Mouse (Mus musculus): ENCODE measurements at regions not wholly inside any gene's neighbourhood (a gene's known extent, or its start where the extent isn't known, plus 50 kb on each side); places are given as distances from the start of the nearest gene placed in this dataset.

- TF ChIP-seq NANOG (IDR thresholded peaks at IDR 0.05; ENCODE audit: borderline replicate concordance, low read length): no peak
- no peak for TF ChIP-seq CTCF (conservative IDR thresholded peaks at IDR 0.05; ENCODE audit: low read length)
- peak overlapping the region; percentile 43 for H3K4me3 ChIP-seq (replicated peaks; ENCODE audit: low read length)
- H3K9me3 ChIP-seq (ENCODE audit: low read length): no peaks in the 10 kb centered on the region
- H3K27me3 ChIP-seq (ENCODE audit: insufficient read depth, low read length): peaks cover 14% of the 10 kb centered on the region
- H3K36me3 ChIP-seq (ENCODE audit: insufficient read depth, low read length): no peaks in the 10 kb centered on the region
- peaks cover 13% of the 10 kb centered on the region for H3K4me1 ChIP-seq (replicated peaks; ENCODE audit: low read depth, low read length)
Measured at GRCm38 (mm10) chr8:116384418-116385089, 120.2 kb upstream of the Dynlrb2 start.

- no peaks in the 10 kb centered on the region for H3K36me3 ChIP-seq (ENCODE audit: insufficient read depth, low read length)
- H3K27me3 ChIP-seq (ENCODE audit: insufficient read depth, low read length): peaks cover 14% of the 10 kb centered on the region
- no peaks in the 10 kb centered on the region for H3K9me3 ChIP-seq (ENCODE audit: low read length)
- peaks cover 13% of the 10 kb centered on the region for H3K4me1 ChIP-seq (replicated peaks; ENCODE audit: low read depth, low read length)
- TF ChIP-seq NANOG (IDR thresholded peaks at IDR 0.05; ENCODE audit: borderline replicate concordance, low read length) (no peak), CTCF (conservative IDR thresholded peaks at IDR 0.05; ENCODE audit: low read length) (no peak), POU5F1 (IDR thresholded peaks at IDR 0.05; ENCODE audit: borderline replicate concordance, low read length) (no peak)
- peak overlapping the region; percentile 43 for H3K4me3 ChIP-seq (replicated peaks; ENCODE audit: low read length)
Measured at GRCm38 (mm10) chr8:116383495-116384417, 121.0 kb upstream of the Dynlrb2 start.

- TF ChIP-seq CTCF (conservative IDR thresholded peaks at IDR 0.05; ENCODE audit: low read length): no peak
- TF ChIP-seq NANOG (IDR thresholded peaks at IDR 0.05; ENCODE audit: borderline replicate concordance, low read length): no peak
- TF ChIP-seq POU5F1 (IDR thresholded peaks at IDR 0.05; ENCODE audit: borderline replicate concordance, low read length): no peak
- no peaks in the 10 kb centered on the region for H3K36me3 ChIP-seq (ENCODE audit: insufficient read depth, low read length)
- H3K4me1 ChIP-seq (replicated peaks; ENCODE audit: low read depth, low read length): peaks cover 13% of the 10 kb centered on the region
- no peaks in the 10 kb centered on the region for H3K9me3 ChIP-seq (ENCODE audit: low read length)
- H3K27me3 ChIP-seq (ENCODE audit: insufficient read depth, low read length): peaks cover 14% of the 10 kb centered on the region
- H3K4me3 ChIP-seq (replicated peaks; ENCODE audit: low read length): no peak overlapping the region
Measured at GRCm38 (mm10) chr8:116383036-116383435, 121.7 kb upstream of the Dynlrb2 start.

DNA sequence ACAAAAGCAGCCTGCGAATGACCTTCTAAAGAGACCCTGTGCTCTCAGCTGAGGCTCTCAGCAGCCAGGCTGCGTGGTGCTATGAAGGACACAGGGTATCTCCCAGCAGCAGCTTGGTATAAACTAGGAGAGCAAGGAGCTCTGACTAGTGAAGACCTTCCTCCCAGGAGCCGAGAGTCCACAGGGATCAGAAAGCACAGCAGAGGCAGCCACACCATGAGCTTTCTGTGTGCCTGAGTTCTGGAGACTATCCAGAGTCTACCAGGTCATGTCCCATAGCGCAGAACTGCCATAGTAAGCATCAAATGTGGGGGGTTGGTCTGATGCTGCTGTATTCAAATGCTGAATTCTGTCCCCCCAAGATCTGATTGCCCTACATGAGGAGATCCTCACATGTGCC, 124.2 kb upstream of the Dynlrb2 start:
- TF ChIP-seq POU5F1 (IDR thresholded peaks at IDR 0.05; ENCODE audit: borderline replicate concordance, low read length) (no peak), CTCF (conservative IDR thresholded peaks at IDR 0.05; ENCODE audit: low read length) (no peak), NANOG (IDR thresholded peaks at IDR 0.05; ENCODE audit: borderline replicate concordance, low read length) (no peak)
- Histone ChIP-seq H3K27me3 (ENCODE audit: insufficient read depth, low read length) (peaks cover 2% of the 10 kb centered on the region; the same call in 1 of the 2 replicates), H3K4me3 (replicated peaks; ENCODE audit: low read length) (no peak overlapping the region), H3K9me3 (ENCODE audit: low read length) (no peaks in the 10 kb centered on the region), H3K4me1 (replicated peaks; ENCODE audit: low read depth, low read length) (peaks cover 13% of the 10 kb centered on the region), H3K36me3 (ENCODE audit: insufficient read depth, low read length) (no peaks in the 10 kb centered on the region)

DNA sequence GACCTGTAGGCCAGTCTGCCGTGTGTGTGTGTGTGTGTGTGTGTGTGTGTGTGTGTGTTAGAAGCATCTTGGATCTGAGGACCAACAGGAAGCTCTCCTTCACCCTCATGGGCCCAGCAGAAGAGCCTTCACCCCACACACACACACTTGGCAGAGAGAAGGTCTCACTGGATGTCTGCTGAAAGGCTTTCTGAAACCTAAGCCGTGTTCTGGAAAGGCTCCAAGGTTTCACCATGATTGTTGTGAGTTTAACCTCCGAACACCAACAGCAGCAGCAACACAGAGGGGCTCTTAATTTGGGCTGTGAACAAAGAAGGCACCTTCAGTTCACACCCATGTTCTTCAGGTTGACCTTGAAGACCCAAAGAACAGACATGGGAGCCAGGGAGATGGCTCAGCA, 124.9 kb upstream of the Dynlrb2 start:
- Histone ChIP-seq H3K4me1 (replicated peaks; ENCODE audit: low read depth, low read length) (peaks cover 13% of the 10 kb centered on the region), H3K36me3 (ENCODE audit: insufficient read depth, low read length) (no peaks in the 10 kb centered on the region), H3K27me3 (ENCODE audit: insufficient read depth, low read length) (no peaks in the 10 kb centered on the region), H3K4me3 (replicated peaks; ENCODE audit: low read length) (no peak overlapping the region), H3K9me3 (ENCODE audit: low read length) (no peaks in the 10 kb centered on the region)
- TF ChIP-seq CTCF (conservative IDR thresholded peaks at IDR 0.05; ENCODE audit: low read length) (no peak), NANOG (IDR thresholded peaks at IDR 0.05; ENCODE audit: borderline replicate concordance, low read length) (no peak), POU5F1 (IDR thresholded peaks at IDR 0.05; ENCODE audit: borderline replicate concordance, low read length) (no peak)

- Histone ChIP-seq H3K36me3 (ENCODE audit: insufficient read depth, low read length) (no peaks in the 10 kb centered on the region), H3K9me3 (ENCODE audit: low read length) (no peaks in the 10 kb centered on the region), H3K27me3 (ENCODE audit: insufficient read depth, low read length) (no peaks in the 10 kb centered on the region), H3K4me1 (replicated peaks; ENCODE audit: low read depth, low read length) (peaks cover 17% of the 10 kb centered on the region), H3K4me3 (replicated peaks; ENCODE audit: low read length) (no peak overlapping the region)
- TF ChIP-seq CTCF (conservative IDR thresholded peaks at IDR 0.05; ENCODE audit: low read length): no peak
- no peak for TF ChIP-seq NANOG (IDR thresholded peaks at IDR 0.05; ENCODE audit: borderline replicate concordance, low read length)
- no peak for TF ChIP-seq POU5F1 (IDR thresholded peaks at IDR 0.05; ENCODE audit: borderline replicate concordance, low read length)
Measured at GRCm38 (mm10) chr8:116375758-116376157, 129.0 kb upstream of the Dynlrb2 start.

- H3K27me3 ChIP-seq (ENCODE audit: insufficient read depth, low read length): no peaks in the 10 kb centered on the region
- no peaks in the 10 kb centered on the region for H3K36me3 ChIP-seq (ENCODE audit: insufficient read depth, low read length)
- peaks cover 27% of the 10 kb centered on the region for H3K4me1 ChIP-seq (replicated peaks; ENCODE audit: low read depth, low read length)
- H3K4me3 ChIP-seq (replicated peaks; ENCODE audit: low read length): no peak overlapping the region
- TF ChIP-seq CTCF (conservative IDR thresholded peaks at IDR 0.05; ENCODE audit: low read length) (peak; percentile 47), POU5F1 (IDR thresholded peaks at IDR 0.05; ENCODE audit: borderline replicate concordance, low read length) (no peak), NANOG (IDR thresholded peaks at IDR 0.05; ENCODE audit: borderline replicate concordance, low read length) (no peak)
- no peaks in the 10 kb centered on the region for H3K9me3 ChIP-seq (ENCODE audit: low read length)
Measured at GRCm38 (mm10) chr8:116373063-116373462, 131.7 kb upstream of the Dynlrb2 start.

DNA sequence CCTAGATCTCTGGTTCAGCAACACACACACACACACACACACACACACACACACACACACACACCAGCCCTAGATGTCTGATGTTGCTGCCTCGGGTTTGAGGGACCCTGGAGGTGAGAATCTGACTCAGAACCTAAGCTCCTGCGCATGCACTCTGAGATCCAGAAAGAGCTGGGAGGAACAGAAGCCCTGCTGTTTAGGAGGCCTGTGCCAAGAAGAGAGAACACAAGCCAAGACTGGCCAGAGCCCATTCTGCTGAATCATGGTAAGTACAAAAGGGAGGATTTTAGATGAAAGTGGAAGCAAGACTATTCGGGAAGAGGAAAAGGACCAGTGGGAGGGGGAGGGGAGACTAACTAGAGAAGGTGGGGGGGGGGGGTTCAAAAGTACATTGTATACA, 132.2 kb upstream of the Dynlrb2 start:
- no peaks in the 10 kb centered on the region for H3K9me3 ChIP-seq (ENCODE audit: low read length)
- no peaks in the 10 kb centered on the region for H3K36me3 ChIP-seq (ENCODE audit: insufficient read depth, low read length)
- H3K4me3 ChIP-seq (replicated peaks; ENCODE audit: low read length): no peak overlapping the region
- peaks cover 27% of the 10 kb centered on the region for H3K4me1 ChIP-seq (replicated peaks; ENCODE audit: low read depth, low read length)
- no peak for TF ChIP-seq POU5F1 (IDR thresholded peaks at IDR 0.05; ENCODE audit: borderline replicate concordance, low read length)
- TF ChIP-seq NANOG (IDR thresholded peaks at IDR 0.05; ENCODE audit: borderline replicate concordance, low read length): no peak
- TF ChIP-seq CTCF (conservative IDR thresholded peaks at IDR 0.05; ENCODE audit: low read length): no peak
- 0 out of 2 replicates have a peak, but pooled peaks cover under 1% of the 10 kb centered on the region for H3K27me3 ChIP-seq (ENCODE audit: insufficient read depth, low read length)

All from E14TG2a.4 (cell line).